Mouse (Mus musculus) embryonic facial prominence, embryonic 14.5 days (tissue): ENCODE measurements around the gene Sfxn1. TPM values are rescaled to one million over a fixed set of nuclear protein-coding genes. Genes with fewer than 3 reads are reported as not detected.

Experiments
- ATAC-seq: fragments of 200-750 bp; cut with Nextera tagmentation; 2 replicates; pipeline ENCODE4 v1.8.0; 2017; ENCODE audit warnings: low read depth, moderate number of reproducible peaks, moderate TSS enrichment
- DNase-seq: peaks from one replicate; pipeline ENCODE4 v3.0.0-alpha.2; 2015; ENCODE audit warnings: low spot score
- H3K27ac ChIP-seq: fragments of 300-500 bp; sonication (generic); replicated peaks from 2 replicates; pipeline ENCODE4 v1.5.1; 2014; ENCODE audit warnings: low read depth, mild to moderate bottlenecking, low read length, moderate library complexity
- H3K27me3 ChIP-seq: fragments of 300-500 bp; sonication (generic); replicated peaks from 2 replicates; pipeline ENCODE4 v1.6.1; 2014; ENCODE audit warnings: low read length; ENCODE audit not compliant: control insufficient read depth, insufficient read depth
- H3K36me3 ChIP-seq: fragments of 300-500 bp; sonication (generic); 2 replicates; pipeline ENCODE4 v1.6.1; 2014; ENCODE audit warnings: low read length, mixed read lengths; ENCODE audit not compliant: control insufficient read depth, insufficient read depth
- H3K4me1 ChIP-seq: fragments of 300-500 bp; sonication (generic); 2 replicates; pipeline ENCODE4 v1.6.1; 2014; ENCODE audit warnings: antibody characterized with exemption, low read length; ENCODE audit not compliant: control insufficient read depth, insufficient read depth
- H3K4me2 ChIP-seq: fragments of 300-500 bp; sonication (generic); 2 replicates; pipeline ENCODE4 v1.6.1; 2014; ENCODE audit warnings: low read depth, mild to moderate bottlenecking, low read length, moderate library complexity, mixed read lengths
- H3K4me3 ChIP-seq: fragments of 300-500 bp; sonication (generic); 2 replicates; pipeline ENCODE4 v1.5.1; 2014; ENCODE audit warnings: low read depth, mild to moderate bottlenecking, low read length
- H3K9ac ChIP-seq: fragments of 300-500 bp; sonication (generic); 2 replicates; pipeline ENCODE4 v1.6.1; 2014; ENCODE audit warnings: low read depth, mild to moderate bottlenecking, low read length, moderate library complexity, mixed read lengths
- H3K9me3 ChIP-seq: fragments of 300-500 bp; sonication (generic); 2 replicates; pipeline ENCODE4 v1.6.1; 2016; ENCODE audit warnings: low read length; ENCODE audit not compliant: control insufficient read depth
- WGBS: fragments of 180-500 bp; shearing (Covaris S2); extraction: QIAGEN DNeasy Blood & Tissue Kit; methylation state at CpG from one replicate; pipeline ENCODE4 v1.1.7; 2014; 5-methylcytosine and 5-hydroxymethylcytosine counted together
- polyA plus RNA-seq: library from polyadenylated mRNA; unstranded; fragments of >200 nt; fragmentation: Nextera tagmentation; extraction: Ambion mirVana; gene quantifications from 2 replicates; pipeline ENCODE4 v1.2.1, GENCODE M21; 2014

Sfxn1 gene
- polyA plus RNA-seq, 1 experiment from 2014 or later: 51.4 TPM

DNA sequence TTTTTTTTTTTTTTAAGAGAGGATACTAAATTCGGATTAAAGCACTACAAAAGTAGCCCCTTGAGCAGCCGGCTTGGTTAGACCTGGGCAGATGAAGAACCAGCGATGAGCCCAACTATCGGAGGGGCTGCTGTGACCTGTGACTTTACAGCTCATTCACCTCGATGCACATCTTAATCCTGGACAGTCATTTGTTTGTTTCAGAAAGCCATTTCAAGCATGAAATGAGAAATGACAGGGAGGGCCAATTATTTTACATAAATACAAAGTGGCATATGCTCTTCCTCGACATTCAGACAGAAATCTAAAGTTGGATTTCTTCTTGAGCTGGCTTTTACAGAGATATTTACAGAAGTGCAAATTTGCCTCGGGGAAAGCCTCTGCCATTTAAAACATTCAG, 20.0 kb upstream of the Sfxn1 start:
- Histone ChIP-seq H3K27ac (no peak overlapping the region), H3K4me2 (no peak overlapping the region), H3K27me3 (peaks cover 30% of the 10 kb centered on the region), H3K4me1 (peaks cover 8% of the 10 kb centered on the region; the same call in 1 of the 2 replicates), H3K9ac (no peak overlapping the region), H3K4me3 (no peak overlapping the region), H3K36me3 (no peaks in the 10 kb centered on the region), H3K9me3 (no peaks in the 10 kb centered on the region)
- DNase-seq: no peak
- WGBS: 63% methylated on average over 7 of the region's 7 CpGs
- no peak for ATAC-seq

DNA sequence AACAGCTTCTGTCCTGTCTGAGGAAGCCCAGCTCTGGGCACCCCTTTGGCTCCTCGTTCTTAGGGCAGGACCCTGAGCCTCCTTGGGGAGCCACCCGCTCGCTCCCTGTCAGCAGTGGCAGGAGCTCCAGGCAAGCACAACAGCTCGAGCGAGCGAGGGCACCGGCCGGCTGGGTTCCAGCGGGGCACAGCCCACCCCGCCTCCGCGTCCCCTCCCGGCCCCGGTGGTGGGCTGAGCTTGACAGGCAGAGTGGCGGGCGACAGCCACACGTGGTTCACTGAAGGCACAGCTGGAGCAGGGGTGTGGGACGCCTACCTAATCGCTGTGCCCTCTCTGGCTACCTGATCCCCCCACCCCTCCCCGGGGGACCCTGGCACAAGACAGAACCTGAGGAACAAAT, 16.7 kb upstream of the Sfxn1 start:
- no peak for DNase-seq
- Histone ChIP-seq H3K9ac (peak overlapping the region; percentile 46), H3K36me3 (no peaks in the 10 kb centered on the region), H3K27me3 (peaks cover 34% of the 10 kb centered on the region), H3K4me1 (peaks cover 8% of the 10 kb centered on the region; the same call in 1 of the 2 replicates), H3K9me3 (no peaks in the 10 kb centered on the region), H3K4me3 (peak overlapping the region; percentile 45), H3K27ac (no peak overlapping the region), H3K4me2 (peak overlapping the region; percentile 88)
- 0 out of 2 replicates have a peak, but pooled peaks have one; percentile 47 for ATAC-seq
- 1% methylated on average over 10 of the region's 20 CpGs for WGBS

DNA sequence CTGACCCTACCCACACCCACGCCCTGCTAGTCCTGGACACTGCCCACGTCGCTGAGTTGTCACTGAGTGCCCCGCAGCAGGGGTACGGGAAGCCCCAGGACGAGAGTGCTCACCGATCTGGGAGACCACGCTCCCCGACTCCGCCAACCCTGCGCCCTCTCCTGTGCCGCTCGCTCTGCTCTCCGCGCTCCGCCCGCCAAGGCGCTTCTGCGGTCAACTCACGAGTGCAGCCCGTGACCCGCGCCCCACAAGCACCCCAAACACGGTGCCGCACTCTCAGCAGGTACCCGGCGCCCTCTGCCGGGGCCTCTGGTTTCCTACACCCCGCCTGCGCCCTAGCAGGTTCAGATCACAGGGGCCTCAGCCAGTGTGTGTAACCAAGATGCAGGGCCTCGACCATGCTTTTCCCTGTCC, 16.2 kb upstream of the Sfxn1 start, which contains the start of gene Drd1:
Drd1 (minus strand) TSS at position 258 of the 414 bp plus-strand sequence.
- ATAC-seq (peak; percentile 82), DNase-seq (peak; percentile 57)
- H3K9ac ChIP-seq: peak within 1 kb of the TSS; percentile 46
- 3% methylated on average over 9 of the region's 31 CpGs for WGBS
- no peak within 1 kb of the TSS for H3K27ac ChIP-seq
- H3K4me1 ChIP-seq: peaks cover 8% of the 10 kb centered on the region; the same call in 1 of the 2 replicates
- peaks cover 34% of the 10 kb centered on the region for H3K27me3 ChIP-seq
- H3K4me3 ChIP-seq: peak within 1 kb of the TSS; percentile 45
- H3K4me2 ChIP-seq: peak within 1 kb of the TSS; percentile 88
- H3K9me3 ChIP-seq: no peaks in the 10 kb centered on the region
- H3K36me3 ChIP-seq: no peaks in the 10 kb centered on the region

DNA sequence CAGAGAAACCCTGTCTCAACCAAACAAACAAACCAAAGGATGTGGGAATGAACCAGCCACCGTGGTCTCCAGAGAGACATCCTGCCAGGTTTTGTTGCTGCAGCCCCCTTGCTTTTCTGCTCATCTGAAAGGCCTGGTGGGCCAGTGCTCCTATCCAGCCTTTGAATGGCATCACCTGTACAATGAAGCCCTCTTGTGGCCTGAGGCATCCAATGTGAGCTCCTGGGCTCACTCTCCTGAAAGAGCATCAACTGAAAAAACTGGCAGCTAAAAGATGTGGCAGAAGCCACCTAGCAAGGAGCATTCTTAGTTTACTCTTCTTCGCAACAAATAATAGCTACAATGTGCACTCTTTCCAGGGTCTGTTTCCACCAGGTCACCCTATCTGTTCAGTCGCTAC, 9.6 kb upstream of the Sfxn1 start:
- DNase-seq: no peak
- no peak overlapping the region for H3K27ac ChIP-seq
- WGBS: 86% methylated on average over 3 of the region's 3 CpGs
- H3K4me2 ChIP-seq: no peak overlapping the region
- H3K9me3 ChIP-seq: no peaks in the 10 kb centered on the region
- no peaks in the 10 kb centered on the region for H3K36me3 ChIP-seq
- no peak for ATAC-seq
- H3K27me3 ChIP-seq: 0 out of 2 replicates have a peak, but pooled peaks cover 5% of the 10 kb centered on the region
- H3K4me1 ChIP-seq: no peaks in the 10 kb centered on the region
- no peak overlapping the region for H3K9ac ChIP-seq
- no peak overlapping the region for H3K4me3 ChIP-seq

DNA sequence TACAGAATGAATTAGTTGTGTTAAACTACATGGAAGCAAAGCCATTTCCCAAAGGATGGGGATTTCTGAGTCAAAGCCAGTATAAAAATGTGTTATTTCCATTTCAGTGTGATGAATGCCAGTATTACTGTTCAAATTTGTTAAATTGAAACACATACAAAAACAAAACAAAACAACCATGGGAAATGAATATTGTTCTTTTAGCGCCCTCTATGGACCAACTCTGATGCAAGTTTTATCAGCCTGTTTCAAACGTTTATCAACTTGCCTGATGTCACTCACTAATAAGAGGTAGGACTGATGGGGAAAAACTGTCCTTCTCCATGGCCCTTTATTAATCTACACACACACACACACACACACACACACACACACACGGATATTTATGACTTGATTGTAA, 8.4 kb upstream of the Sfxn1 start:
- Histone ChIP-seq H3K27ac (no peak overlapping the region), H3K27me3 (no peaks in the 10 kb centered on the region), H3K4me2 (no peak overlapping the region), H3K36me3 (no peaks in the 10 kb centered on the region), H3K4me3 (no peak overlapping the region), H3K4me1 (no peaks in the 10 kb centered on the region), H3K9me3 (no peaks in the 10 kb centered on the region), H3K9ac (no peak overlapping the region)
- no peak for DNase-seq
- no peak for ATAC-seq
- WGBS: 3% methylated on average over 3 of the region's 3 CpGs

DNA sequence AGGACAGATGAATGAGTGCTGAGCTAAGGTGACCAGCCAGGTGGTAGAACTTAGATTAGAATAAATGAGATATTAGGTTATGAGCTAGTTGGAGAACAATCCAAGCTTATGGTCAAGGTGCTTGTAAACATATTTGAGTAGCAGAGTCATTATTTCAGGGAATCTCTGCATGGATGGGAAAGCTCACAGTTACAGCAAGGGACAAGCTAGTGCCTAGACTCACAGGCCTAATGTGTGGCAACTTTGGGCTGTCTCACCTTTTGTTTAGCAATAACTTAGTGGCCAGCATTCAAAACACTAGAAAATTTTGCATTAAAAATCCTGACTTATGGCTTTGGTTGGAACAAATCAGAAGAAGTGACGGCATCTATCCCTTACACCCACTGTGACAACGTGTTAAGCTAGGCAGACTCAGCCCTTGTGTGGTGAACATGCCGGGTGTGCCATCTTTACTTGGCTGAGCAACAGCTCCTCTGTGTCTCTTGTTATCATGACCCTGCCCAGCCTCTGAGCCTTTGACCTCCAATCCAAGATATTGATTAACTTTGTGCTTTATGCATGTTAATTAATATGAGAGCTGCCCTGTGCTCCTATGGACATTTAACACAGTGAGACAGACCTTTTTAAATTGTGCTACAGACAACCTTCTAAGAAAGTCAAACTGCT, 5.5 kb upstream of the Sfxn1 start:
- Histone ChIP-seq H3K9ac (no peak overlapping the region), H3K9me3 (no peaks in the 10 kb centered on the region), H3K36me3 (no peaks in the 10 kb centered on the region), H3K4me2 (no peak overlapping the region), H3K27ac (no peak overlapping the region), H3K27me3 (no peaks in the 10 kb centered on the region), H3K4me1 (no peaks in the 10 kb centered on the region), H3K4me3 (no peak overlapping the region)
- no peak for DNase-seq
- no peak for ATAC-seq
- WGBS: 87% methylated on average over 3 of the region's 3 CpGs

DNA sequence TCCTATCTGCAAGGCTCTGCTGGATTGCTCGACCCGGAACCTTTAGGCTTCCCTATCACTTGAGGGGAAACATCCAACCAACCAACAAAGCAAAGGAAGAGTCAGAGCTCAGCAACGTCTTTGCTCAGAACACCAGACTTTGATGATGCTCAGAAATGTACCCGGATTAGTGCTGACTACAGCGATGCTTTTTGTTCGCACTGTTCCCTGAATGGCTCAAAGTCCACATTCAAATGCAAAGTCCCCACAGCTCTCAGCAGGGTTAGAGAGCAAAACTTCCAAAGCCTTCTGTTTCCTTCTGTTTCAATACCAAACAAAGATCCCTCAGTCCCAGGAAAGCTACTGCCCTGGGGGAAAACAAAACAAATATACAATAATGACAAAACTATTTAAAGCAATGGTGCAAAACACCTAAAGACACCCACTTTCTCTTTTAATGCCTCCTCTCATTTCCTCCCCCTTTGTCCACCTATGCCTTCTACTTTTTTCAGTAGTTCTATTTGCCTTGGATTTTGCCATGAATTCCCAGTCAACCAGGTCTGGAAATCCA, 4.0 kb upstream of the Sfxn1 start:
- H3K36me3 ChIP-seq: no peaks in the 10 kb centered on the region
- 24% methylated on average over 6 of the region's 6 CpGs for WGBS

DNA sequence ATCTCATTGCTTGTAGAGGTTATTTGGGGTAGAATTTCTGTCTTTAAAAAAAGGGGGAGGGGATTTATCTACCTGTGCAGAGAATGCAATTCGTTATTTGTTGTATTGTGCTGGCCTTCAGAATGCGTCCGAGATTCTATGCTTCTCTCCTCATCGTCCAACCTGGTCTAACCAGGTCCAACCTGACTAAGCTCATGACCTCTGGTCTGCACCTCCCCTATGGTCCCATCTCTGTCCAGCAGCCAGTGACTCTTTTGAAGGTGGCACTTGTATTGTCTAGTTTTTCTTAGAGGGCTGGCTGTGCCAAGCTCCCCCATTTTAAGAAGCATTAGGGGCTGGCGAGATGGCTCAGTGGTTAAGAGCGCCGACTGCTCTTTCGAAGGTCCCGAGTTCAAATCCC, 658 bp upstream of the Sfxn1 start:
- WGBS: 96% methylated on average over 9 of the region's 9 CpGs
- 0 out of 2 replicates have a peak, but pooled peaks cover 5% of the 10 kb centered on the region for H3K36me3 ChIP-seq
- no peak overlapping the region for H3K27ac ChIP-seq
- H3K4me2 ChIP-seq: no peak overlapping the region
- DNase-seq: no peak
- no peaks in the 10 kb centered on the region for H3K9me3 ChIP-seq
- no peak overlapping the region for H3K4me3 ChIP-seq
- no peaks in the 10 kb centered on the region for H3K27me3 ChIP-seq
- 0 out of 2 replicates have a peak, but pooled peaks cover 10% of the 10 kb centered on the region for H3K4me1 ChIP-seq
- H3K9ac ChIP-seq: no peak overlapping the region
- ATAC-seq: no peak

More for the DNA sequence above, 4.0 kb upstream of the Sfxn1 start:
- no peaks in the 10 kb centered on the region for H3K9me3 ChIP-seq
- DNase-seq (no peak), ATAC-seq (no peak)
- H3K4me2 ChIP-seq: no peak overlapping the region
- H3K4me1 ChIP-seq: 0 out of 2 replicates have a peak, but pooled peaks cover 5% of the 10 kb centered on the region
- H3K9ac ChIP-seq: no peak overlapping the region
- no peaks in the 10 kb centered on the region for H3K27me3 ChIP-seq
- H3K4me3 ChIP-seq: no peak overlapping the region
- no peak overlapping the region for H3K27ac ChIP-seq
